Mouse (Mus musculus) megakaryocyte-erythroid progenitor cell, adult 5-6 weeks (primary cell): ENCODE results near the gene Ccdc97. TPM values are rescaled to one million over a fixed set of nuclear protein-coding genes. Genes with fewer than 3 reads are reported as not detected.

Experiments
- ATAC-seq: replicated peaks from 2 replicates; pipeline ENCODE4 v1.8.0; 2016; ENCODE audit warnings: mild to moderate bottlenecking, inconsistent platforms; ENCODE audit not compliant: severe bottlenecking, poor library complexity, low FRiP score, low TSS enrichment
- total RNA-seq, 2 experiments: library from RNA; stranded (forward) in 1 of 2; stranded (reverse) in 1 of 2; fragments of 200-1000, 215-1000 nt in 1 of 2; fragments of >200 nt in 1 of 2; fragmentation: Nextera tagmentation in 1 of 2; gene quantifications; 2 replicates each; pipeline ENCODE4 v1.2.3; 2014 to 2017

Gene Ccdc97
- total RNA-seq, 2 experiments from 2014 or later, result 18.6 to 59.8 TPM

DNA sequence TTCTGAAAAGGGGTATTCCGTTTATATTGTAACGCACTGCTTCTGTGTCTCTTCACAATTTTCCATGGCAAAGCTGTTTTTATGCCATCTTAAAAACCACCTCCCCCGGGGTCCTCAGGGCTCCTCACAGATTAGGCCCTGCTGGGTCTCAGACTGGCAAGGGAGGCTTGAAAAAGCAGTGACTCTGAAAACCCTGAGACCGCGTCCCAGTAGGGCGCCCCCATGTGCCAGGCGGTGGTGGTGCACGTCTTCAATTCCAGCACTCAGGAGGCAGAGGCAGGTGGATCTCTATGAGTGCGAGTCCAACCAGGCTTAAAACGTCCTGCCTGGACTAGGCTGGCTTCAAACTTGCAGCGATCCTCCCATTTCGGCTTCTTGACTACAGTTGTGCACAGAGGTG, 18.2 kb downstream of the Ccdc97 start:
- no peak for ATAC-seq

DNA sequence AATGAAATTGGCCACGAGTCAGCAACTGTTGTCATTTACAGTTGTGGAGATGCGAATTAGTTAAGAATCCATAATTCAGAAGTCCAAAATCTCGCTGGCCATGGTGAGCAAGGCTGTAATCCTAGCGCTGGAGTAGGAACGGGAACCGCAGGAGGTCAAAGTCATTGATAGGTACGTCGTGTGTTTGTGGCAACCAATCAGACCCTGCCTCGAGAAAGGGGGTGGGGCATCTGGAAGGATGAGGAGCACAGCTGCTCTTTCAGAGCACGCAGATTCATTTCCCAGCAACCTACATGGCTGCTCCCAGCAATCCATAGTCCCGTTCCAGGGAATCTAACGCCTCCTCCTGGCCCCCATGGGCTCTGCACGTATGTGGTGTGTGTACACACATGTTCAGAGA, 19.0 kb downstream of the Ccdc97 start:
- no peak for ATAC-seq

DNA sequence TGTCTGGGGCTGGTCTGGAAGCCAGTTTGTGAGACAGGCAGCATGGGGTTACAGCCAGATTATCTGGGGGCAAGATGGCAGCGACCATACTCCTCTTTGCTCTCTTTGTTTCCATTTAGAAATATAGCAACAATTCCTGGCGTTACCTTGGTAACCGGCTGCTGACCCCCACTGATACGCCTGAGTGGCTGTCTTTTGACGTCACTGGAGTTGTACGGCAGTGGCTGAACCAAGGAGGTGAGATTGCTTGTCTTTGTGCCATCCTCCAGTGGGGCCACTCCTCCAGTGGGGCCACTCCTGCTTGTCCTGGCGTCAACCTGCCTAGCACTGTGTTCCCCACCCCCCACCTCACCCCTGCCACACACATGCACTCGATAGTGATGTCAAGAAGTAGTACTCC, 24.8 kb downstream of the Ccdc97 start:
- no peak for ATAC-seq

DNA sequence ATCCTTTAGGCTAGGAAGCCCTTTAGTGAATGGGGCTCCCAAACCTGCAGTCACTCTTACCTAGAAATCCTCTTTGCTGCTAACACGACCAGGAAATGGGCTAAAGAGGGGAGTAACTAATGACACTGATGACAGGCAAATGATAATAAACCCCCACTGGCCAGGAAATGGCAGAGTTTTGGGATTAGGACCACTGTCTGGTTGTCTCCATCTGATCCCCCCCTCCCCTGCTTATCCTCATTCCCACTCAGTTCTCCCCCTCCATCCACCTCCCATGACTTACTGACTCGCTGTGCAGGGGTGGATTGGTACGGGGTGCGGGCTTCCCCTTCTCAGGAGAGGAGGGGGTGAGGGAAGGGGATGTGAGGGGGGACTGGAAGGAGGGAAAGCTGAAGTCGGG, 28.8 kb downstream of the Ccdc97 start:
- ATAC-seq, result no peak

DNA sequence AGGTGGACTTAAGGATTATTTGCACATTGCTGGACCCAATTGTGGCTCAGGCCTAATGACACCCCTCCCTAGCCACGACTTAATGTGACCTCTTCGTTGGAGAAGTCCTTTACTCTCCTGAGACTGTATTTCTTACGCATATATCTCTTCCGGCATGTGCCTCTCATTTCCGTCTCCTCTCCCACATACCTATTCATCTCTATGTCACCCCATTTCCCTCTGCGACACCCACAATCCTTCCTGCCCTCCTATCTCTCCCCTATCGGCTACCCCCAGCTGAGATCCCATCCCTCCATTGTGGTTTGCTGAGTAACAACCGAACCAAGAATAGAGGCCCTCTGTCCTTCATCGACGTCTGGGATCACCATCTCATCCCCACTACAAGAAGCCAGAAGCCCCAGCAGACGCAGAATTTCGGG, 29.3 kb downstream of the Ccdc97 start:
- ATAC-seq, result peak; percentile 34

DNA sequence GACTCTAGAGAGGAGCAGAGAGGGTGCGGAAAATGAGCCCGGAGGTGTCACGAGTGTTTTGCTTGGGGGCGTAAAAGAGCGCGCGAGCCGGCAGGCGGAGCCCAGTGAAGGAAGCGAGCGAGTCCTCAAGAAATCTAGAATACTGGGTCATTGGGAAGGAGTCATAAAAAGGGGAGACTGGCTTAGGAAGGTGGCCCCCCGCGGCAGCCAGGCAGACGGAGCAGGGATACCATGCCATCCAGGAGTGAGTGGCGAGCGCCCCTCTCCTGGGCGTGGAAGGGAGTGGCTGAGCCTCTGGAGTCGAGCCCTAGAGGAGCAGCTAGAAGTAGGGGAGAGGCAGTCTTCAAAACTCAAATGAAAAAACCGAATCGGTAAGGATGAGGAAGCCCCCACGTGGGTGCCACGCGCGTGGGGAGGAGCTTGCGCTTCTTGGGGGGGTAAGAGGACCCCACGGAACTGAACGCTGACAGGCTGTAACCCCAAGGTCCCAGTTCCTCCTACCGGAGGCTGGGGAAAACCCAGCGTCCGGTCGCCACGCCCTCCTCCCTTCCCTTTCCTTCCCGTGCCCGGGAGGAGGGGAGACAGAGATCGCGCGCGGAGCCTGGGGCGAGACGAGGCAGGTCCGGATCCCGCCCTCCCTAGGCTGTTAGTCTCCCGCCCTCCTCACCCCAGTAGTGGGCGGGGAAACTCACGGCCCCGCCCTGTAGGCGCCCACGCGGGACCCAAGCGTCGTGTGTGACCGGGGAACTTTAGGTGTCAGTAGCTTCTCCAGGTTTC, 29.9 kb downstream of the Ccdc97 start:
- peak; percentile 71 for ATAC-seq

DNA sequence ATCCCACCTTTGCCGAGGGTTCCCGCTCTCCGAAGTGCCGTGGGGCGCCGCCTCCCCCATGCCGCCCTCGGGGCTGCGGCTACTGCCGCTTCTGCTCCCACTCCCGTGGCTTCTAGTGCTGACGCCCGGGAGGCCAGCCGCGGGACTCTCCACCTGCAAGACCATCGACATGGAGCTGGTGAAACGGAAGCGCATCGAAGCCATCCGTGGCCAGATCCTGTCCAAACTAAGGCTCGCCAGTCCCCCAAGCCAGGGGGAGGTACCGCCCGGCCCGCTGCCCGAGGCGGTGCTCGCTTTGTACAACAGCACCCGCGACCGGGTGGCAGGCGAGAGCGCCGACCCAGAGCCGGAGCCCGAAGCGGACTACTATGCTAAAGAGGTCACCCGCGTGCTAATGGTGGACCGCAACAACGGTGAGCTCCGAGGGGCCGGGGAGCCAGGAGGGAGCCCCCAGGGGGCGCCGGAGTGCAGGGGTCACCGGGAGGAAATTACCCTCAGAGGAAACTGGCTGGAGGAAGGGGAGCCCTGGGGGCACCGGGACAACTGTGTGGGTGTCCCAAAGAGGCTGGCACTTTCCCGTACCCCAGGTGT, 31.0 kb downstream of the Ccdc97 start:
- no peak for ATAC-seq

DNA sequence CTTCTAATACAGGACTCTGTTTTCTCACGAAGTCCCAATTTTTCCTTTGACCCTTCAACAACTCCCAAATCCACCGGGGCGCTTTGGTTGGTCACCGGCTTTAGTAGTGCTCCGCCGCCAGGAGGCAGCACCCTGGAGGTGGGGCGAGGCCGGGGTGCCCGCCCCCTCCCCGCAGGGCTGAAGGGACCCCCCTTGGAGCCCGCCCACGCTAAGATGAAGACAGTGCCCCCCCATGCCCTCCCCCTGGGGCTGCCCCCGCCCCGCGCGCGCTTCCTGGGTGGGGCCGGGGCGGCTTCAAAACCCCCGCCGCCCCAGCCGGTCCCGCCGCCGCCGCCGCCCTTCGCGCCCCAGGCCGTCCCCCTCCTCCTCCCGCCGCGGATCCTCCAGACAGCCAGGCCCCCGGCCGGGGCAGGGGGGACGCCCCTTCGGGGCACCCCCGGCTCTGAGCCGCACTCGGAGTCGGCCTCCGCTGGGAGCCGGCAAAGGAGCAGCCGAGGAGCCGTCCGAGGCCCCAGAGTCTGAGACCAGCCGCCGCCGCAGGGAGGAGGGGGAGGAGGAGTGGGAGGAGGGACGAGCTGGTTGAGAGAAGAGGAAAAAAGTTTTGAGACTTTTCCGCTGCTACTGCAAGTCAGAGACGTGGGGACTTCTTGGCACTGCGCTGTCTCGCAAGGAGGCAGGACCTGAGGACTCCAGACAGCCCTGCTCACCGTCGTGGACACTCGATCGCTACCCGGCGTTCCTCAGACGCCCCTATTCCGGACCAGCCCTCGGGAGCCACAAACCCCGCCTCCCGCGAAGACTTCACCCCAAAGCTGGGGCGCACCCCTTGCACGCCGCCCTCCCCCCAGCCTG, 32.0 kb downstream of the Ccdc97 start, which contains the start of gene Tgfb1:
TSS of gene Tgfb1 (plus strand) at position 323 of the 852 bp plus-strand sequence.
- ATAC-seq, result peak; percentile 23

DNA sequence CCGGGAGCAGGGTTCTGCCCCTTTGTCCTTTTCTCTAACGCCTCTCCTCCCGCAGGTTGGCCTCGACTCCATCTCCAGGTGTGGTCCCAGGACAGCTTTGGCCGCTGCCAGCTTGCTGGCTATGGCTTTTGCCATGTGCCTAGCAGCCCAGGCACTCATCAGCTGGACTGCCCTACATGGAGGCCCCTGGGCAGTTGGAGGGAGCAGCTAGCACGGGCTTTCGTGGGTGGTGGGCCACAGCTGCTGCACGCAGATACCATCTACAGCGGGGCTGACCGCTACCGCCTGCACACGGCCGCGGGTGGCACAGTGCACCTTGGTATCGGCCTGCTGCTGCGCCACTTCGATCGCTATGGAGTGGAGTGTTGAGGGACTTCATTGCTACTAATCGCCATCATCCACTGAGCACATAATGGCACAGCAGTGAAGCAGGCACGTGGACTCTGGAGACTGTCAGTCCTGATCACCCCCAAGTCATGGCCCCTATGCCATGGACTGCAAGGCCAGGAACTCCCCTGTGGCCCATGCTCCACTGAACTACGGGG, 32.9 kb downstream of the Ccdc97 start:
- no peak for ATAC-seq

DNA sequence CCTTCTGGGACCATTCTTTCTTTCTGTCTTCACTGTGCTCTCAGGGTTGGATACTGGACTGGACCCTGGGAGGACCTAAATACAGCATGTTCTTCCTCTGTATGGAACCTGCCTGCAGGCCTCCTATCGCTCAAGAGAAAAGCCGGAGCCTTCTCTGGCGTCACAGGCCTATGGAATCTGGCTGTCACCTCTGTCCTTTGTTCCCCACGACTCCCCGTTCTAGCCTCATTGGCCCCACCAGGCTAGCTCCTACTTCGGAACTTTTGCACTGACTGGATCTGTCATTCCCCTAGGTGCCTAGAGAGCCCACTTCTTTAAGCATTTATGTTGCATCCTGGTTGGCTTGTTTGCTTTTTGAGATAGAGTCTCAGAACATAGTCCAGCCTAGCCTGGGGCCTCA, 34.2 kb downstream of the Ccdc97 start:
- ATAC-seq, result no peak

DNA sequence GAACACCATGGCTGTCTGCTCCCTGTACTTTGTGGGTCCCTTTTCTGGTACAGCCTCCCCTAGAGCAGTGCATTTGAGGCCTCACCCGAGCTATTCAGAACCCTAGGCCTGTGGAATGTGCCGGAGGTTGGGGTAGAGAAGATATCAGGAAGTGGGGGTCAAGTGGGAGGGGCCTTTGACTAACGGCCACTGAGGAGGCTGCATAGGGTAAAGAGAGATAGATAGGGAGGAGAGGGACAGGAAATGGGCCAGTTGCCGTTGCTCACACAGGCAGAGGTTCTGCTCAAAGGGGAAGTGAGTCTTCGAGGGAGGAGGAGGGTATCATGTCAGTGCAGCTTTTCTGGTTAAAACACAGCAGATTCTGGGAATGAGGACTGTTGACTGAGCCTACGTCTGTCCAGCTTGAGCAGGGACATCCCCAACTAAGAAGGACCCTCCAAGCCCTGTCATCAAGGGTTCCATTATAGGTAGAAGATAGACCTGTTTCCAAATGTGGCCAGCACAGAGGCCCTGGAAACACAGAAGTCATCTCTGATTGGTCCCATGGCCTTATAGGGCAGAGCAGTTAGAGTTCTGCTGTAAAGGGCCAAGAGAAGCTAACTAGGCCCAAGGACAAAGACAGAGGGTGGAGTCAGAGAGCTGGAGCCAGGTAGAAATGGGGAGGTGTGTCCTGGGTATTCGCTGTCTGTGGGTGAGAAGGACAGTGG, 35.3 kb downstream of the Ccdc97 start:
- peak; percentile 21 for ATAC-seq

DNA sequence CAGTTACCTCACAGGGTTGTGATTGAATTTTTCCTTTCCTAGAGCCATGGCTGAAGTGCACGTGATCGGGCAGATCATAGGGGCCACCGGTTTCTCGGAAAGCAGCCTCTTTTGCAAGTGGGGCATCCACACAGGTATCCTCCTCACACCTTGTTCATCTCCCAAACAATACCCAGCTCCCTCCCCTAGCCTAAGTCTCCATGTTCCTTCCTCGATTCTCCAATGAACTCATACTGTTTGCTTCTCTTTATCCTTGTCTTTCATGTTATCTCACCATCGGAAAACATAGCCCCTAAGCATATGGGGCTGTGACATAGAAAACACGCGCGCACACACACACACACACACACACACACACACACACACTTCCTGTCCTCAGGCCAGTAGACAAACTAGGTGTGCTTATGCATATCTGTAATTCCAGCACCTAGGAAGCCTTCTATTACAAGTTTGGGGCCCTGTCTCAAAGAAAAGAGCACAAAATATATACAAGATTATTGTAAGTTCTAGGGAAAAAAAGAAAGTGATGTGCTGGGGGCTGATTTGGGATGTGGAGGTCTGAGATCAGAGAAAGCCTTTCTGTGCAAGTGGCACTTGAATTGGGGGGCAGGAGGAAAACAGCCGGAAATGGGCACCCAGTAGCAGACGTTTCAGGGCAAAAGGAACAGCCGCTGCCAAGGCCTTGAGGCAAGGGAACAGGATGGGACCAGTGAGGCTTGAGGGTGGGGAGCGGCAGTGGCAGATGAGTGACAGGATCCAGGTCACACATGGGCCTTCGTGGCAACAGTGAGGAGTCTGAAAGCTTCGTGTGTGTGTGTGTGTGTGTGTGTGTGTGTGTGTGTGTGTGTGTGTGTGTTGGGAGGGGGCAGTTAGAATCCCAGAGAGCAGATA, 37.3 kb downstream of the Ccdc97 start:
- ATAC-seq, result no peak

DNA sequence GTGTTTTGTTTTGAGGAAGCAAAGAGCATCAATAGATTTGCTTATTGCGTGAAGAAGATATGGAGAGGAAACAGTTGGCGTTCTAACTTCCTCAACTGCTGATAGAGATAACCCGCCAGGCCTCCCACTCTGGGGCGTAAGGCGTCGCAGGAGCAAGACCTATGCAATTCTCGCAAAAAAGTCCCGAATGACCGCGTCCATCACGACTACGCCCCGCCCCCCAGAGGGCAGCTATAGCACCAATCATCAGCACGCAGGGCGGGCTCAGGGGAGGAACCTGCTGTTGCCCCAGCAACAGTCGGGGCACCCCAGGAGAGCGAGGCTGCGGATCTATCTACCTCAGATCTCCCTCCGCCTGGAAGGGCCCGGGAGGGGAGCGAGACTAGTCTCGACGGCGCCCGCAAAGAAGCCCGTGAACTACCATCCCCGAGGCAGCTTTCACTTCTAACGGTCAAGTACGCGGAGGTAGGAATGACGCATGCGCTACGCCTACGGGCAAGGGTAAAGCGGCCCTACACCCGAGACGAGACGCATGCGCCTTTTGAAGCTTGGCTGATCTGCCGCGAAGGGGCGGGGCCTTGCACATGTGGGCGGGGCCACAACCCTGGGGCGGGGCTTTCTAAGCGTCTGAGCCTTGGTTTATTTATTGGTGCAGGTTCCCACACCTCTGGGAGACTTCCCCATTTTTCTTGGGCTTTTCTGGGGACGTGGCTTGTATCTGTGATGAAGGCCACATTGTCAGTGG, 38.2 kb downstream of the Ccdc97 start, which contains the start of gene B9d2:
TSS of gene B9d2 (plus strand) at position 267 of the 745 bp plus-strand sequence.
- ATAC-seq, result peak; percentile 86

DNA sequence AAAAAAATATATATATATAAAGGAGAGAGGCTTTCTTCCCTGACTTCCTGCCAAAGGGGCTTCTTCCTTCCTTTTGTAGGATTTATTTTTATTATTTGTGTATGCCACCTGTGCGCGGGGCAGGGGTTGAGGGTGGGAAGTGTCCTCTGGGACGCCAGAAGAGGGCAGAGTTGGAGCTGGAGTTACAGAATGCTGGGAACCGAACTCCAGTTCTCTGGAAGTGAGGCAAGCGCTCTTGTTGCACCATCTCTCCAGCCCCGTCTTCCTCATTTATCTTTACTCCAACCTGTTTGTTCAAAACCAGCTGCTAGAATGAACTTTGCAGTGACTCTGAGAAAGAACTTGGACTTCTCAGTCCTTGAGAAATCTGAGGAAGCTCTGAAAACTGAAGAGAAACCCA, 38.9 kb downstream of the Ccdc97 start:
- no peak for ATAC-seq

DNA sequence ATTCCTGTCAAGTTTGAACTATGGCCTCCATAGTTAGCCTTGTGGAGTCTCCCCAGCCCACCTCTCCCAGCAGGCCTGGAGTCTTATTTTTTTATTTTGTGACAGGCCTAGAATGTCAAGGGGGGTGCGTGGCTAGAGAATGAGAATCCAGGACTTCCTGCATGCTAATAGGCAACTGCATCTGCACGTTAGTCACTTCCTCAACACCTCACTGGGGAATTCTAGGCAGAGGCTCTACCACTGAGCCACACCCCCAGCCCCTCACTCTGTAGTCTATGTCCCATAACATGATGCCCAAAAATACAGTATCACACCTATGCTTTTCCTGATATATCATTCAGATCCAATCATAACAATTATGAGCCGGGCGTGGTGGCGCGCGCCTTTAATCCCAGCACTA, 41.9 kb downstream of the Ccdc97 start:
- ATAC-seq, result no peak

DNA sequence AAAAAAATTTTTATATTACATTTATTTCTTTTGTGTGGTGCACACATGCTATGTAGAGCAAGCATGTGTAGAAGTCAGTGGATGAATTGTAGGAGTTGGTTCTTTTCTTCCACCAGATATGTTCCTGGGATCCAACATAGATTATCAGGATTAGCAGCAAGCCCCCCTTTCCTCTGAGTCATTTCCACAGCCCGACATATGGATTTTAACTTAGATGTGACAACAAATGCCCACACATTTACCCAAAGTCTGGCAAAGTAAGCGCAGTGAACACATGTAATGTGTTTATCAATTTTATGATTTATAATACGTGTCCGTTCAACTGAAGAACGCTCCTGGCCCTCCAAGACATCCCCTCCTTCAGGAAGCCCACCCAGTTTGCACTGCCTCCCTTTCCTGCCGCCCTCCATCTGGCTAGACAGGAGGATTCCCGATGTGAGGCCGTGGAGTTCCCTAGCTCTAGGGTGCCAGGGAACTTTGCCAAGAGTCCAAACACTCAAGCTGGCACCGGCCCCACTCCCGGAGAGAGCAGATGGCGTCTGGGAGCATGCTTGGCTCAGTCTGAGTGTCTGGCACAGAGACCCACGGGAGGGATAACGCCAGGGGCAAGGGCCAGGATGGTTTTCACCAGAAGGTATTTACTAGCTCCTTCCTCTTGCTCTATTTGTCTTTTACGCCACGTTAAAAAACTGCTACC, 42.7 kb downstream of the Ccdc97 start:
- ATAC-seq, result no peak

DNA sequence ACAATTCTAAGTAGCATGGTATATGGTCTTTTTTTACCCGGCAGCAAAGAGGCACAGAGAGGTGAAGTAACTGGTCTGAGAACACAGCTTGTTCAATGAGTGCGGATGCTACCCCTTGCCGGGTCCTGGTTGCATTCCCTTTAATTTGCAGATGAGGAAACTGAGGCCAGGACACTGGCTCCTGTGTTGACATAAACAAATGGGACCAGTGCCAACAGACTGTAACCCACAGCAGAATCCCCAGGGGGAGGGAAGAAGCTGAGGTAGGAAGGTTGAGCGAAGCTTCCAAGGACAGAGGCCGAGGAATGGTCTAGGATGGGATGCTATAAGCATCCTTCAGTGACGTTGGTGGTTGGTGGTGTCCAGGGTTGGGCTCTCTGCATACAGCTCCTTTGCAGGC, 43.5 kb downstream of the Ccdc97 start:
- ATAC-seq, result no peak
